Mouse (Mus musculus) bone marrow macrophage, adult 2 months (primary cell): ENCODE data around the gene Morn1. TPM values are rescaled to one million over a fixed set of nuclear protein-coding genes. Genes with fewer than 3 reads are reported as not detected.

Experiments
- H3K27ac ChIP-seq: 2 replicates; pipeline ENCODE4 v1.5.1; 2012; ENCODE audit warnings: low read depth, low read length; ENCODE audit not compliant: insufficient read depth
- H3K4me1 ChIP-seq: 2 replicates; pipeline ENCODE4 v1.6.1; 2012; ENCODE audit warnings: low read length; ENCODE audit not compliant: control insufficient read depth, insufficient read depth
- H3K4me3 ChIP-seq: 2 replicates; pipeline ENCODE4 v1.5.1; 2012; ENCODE audit warnings: mild to moderate bottlenecking, low read length, moderate library complexity; ENCODE audit not compliant: insufficient read depth
- CTCF ChIP-seq: IDR thresholded peaks from 2 replicates; pipeline ENCODE4 v1.5.1; 2012; ENCODE audit warnings: low read depth, mild to moderate bottlenecking, low read length, moderate library complexity
- POLR2A ChIP-seq: IDR thresholded peaks from 2 replicates; pipeline ENCODE4 v1.6.1; 2012; ENCODE audit warnings: mild to moderate bottlenecking, low read depth, low read length, borderline replicate concordance
- polyA plus RNA-seq: library from polyadenylated mRNA; stranded (reverse); fragments of >200 nt; gene quantifications from 2 replicates; pipeline ENCODE4 v1.2.4, GENCODE M21; 2012; ENCODE audit not compliant: missing spikeins, insufficient read depth, insufficient read length

Morn1 gene
- polyA plus RNA-seq, result 2.5 and 4.5 TPM in 2 replicates

DNA sequence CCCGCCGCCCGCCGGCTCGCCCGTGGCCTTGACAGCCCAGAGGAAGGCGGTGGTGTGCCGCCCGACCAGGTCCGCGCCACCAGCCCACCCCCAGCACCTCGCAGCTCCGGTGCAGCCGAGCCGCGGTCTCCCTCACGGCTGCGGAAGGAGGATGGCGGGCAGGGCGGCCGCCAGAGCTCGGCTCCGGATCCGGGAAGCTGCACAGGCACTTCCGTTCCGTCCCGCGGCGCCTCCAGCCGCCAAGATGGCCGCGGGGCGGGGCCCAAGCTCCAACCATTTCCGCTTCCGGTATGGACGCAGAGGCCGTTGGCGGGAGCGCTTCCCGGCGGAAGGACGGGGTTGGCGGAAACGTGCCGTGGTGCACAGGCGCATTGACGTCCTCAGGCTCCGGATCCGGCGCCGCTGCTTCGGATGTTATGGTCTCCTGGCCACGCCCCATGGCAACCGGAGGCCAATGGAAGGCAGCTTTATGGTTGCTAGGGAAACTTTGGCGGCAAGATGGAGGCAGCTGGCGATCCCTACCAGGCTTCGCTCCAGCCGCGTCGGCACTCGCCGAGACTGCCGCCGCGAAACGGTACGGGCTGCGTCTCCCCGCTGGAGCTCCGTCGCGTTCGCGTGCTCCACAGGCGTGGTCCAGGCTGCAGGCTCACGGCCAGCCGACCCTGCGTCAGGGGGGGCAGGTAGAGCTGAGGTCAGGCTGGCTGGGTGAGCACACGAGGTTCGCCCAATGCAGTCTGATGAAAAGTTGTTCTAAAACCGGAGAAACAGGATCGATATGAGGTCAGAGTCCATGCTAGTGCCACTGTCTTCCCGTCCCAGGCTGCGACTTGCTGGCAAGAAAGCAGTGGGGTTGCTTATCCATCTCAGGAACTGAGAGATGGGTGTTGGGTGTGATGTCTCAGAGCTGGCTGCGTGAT, at the start of gene Morn1, which contains the start of gene Rer1:
TSS of gene Morn1 (plus strand) at position 470 of the 917 bp plus-strand sequence.
TSS of gene Rer1 (minus strand) at position 275 of the 917 bp plus-strand sequence.
- H3K27ac ChIP-seq, result peak within 1 kb of the TSS; percentile 59
- peaks cover 25% of the 10 kb centered on the region for H3K4me1 ChIP-seq
- TF ChIP-seq POLR2A (no peak), CTCF (no peak)
- peak within 1 kb of the TSS; percentile 96 for H3K4me3 ChIP-seq

DNA sequence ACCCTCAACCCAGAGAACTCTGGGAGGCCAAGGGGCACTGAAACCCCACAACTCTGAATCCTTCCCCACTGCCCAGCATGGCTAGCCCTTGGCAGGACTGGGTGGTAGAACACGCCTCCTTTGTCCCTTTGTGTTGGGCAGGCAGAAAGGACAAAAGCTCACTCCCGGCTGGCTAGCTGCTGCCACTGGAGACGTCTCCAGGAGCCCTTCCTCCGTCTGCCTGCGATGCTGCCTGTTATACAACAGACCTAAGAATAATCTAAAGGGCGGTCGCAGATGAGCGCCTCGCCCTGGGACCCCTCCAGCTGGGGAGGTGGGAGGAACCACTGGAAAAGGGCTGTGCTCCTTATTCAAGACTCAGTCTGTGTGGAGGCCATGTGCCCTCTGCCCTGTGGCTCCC, 46.2 kb upstream of the Morn1 start:
- no peak for TF ChIP-seq CTCF
- no peak for TF ChIP-seq POLR2A
- Histone ChIP-seq H3K4me1 (no peaks in the 10 kb centered on the region), H3K4me3 (no peak overlapping the region), H3K27ac (no peak overlapping the region)

- H3K27ac ChIP-seq, result no peak overlapping the region
- TF ChIP-seq CTCF, result no peak
- no peak for TF ChIP-seq POLR2A
- H3K4me1 ChIP-seq, result no peaks in the 10 kb centered on the region
- no peak overlapping the region for H3K4me3 ChIP-seq
These were observed 45.7 kb upstream of the Morn1 start for GRCm38 (mm10) chr4:155040696-155041095.

GRCm38 (mm10) chr4:155042606-155043288, 43.6 kb upstream of the Morn1 start:
- TF ChIP-seq POLR2A (no peak), CTCF (no peak)
- Histone ChIP-seq H3K27ac (no peak overlapping the region), H3K4me1 (no peaks in the 10 kb centered on the region), H3K4me3 (no peak overlapping the region)

DNA sequence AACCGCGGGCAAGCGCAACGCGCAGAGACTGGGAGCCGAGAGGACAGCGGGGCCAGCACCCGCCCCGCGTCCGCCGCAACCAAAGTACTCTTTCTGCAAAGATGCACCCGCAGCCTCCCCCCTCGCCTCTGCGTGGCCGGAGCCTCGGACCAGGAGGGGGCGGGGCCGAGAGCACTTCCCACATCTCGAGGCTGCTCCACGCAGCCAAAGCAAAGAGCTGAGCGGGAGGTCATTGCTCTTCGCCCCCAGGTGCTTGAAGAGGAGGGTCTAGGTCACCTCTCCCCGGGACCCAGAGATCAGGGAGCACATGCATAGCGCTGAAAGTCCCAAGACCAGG, 43.1 kb upstream of the Morn1 start:
- no peak for TF ChIP-seq POLR2A
- no peak for TF ChIP-seq CTCF
- H3K4me1 ChIP-seq, result no peaks in the 10 kb centered on the region
- no peak overlapping the region for H3K27ac ChIP-seq
- H3K4me3 ChIP-seq, result no peak overlapping the region

DNA sequence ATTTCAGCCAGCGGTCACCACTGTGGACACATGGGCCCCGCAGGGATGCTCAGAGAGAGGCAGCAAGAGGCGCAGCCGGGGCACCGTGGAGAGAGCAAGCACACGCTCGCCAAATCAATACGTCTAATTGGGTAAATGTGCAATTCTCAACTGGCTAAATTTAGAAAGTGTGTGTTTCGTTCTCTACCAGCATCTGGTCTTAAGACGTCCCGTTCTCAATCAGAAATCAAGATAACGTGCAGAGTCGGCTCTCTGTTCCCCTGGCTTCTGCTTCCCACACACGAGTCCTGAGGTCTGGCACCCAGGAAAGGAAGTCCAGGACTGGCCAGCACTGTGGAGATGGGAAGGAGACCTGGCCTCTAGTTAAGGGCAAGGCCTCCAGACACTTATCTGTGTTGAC, 39.7 kb upstream of the Morn1 start:
- H3K4me3 ChIP-seq, result no peak overlapping the region
- no peak for TF ChIP-seq CTCF
- TF ChIP-seq POLR2A, result no peak
- H3K27ac ChIP-seq, result no peak overlapping the region

DNA sequence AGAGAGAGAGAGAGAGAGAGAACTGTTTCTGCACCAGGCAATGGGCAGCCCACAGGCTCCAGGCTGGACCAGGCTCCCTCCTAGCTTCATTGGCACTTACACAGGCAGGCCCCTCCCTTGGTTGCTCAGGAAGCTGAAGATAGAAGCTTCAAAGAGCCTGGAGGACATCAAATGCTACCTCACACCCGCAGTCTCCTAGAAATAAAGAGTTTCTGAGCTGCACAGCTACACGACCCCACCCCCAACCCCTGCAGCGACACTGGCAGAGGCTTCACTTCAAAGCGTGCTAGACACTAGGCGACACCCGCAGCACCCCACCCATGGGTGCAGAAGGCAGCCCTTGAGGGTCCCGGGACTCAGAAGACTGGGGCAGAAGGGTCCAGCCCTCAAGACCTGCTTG, 36.3 kb upstream of the Morn1 start:
- TF ChIP-seq CTCF (no peak), POLR2A (no peak)
- Histone ChIP-seq H3K4me1 (peaks cover 8% of the 10 kb centered on the region), H3K27ac (no peak overlapping the region), H3K4me3 (no peak overlapping the region)

More for the DNA sequence above, 39.7 kb upstream of the Morn1 start:
- H3K4me1 ChIP-seq, result no peaks in the 10 kb centered on the region

DNA sequence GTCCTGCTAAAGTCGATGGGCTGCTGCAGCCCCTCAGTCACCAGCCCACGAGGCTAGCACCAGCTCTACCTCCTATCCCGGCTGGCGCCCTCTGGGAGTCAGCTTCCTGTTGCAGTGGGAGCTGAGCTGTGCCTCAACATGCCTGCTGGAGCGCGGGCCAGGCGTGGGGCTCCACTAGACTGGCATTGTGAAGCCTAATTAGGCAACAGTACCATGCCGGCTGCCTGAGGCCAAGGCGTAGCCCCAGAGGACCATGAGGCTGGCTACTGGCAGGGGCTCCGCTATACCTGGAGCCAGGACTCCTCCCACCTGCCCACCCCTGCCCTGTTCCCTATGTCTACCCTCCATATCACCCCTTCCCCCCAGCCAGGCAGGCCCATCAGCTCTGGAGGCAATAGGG, 29.7 kb upstream of the Morn1 start, which contains the start of gene Plch2:
TSS of gene Plch2 (minus strand) at position 61 of the 400 bp plus-strand sequence.
- no peak for TF ChIP-seq CTCF
- TF ChIP-seq POLR2A, result no peak
- no peak within 1 kb of the TSS for H3K4me3 ChIP-seq
- peaks cover 8% of the 10 kb centered on the region for H3K4me1 ChIP-seq
- no peak within 1 kb of the TSS for H3K27ac ChIP-seq

GRCm38 (mm10) chr4:155058325-155058724, 28.1 kb upstream of the Morn1 start:
- Histone ChIP-seq H3K4me3 (no peak overlapping the region), H3K27ac (no peak overlapping the region), H3K4me1 (peaks cover 8% of the 10 kb centered on the region)
- TF ChIP-seq POLR2A, result no peak
- no peak for TF ChIP-seq CTCF

DNA sequence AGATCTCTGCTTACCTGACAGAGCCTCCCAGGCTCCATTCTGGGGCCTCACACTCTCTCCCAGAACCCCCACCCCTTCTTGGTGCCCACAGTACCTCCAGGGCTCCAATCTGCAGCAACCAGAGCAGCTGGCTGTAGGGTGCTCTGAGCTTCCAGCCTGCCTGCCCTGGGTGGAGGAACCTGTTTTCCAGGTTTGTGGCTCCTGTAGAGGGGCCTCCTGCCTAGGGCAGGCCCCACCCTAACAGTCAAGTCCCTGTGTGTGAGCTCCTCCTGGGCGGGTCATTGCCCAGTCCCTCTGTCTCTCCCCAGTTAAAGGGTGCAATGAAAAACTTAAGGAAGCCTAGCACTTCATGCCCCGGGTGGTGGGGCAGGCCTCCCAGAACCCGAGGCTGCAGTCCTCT, 22.5 kb upstream of the Morn1 start:
- H3K4me1 ChIP-seq, result peaks cover 11% of the 10 kb centered on the region
- TF ChIP-seq CTCF (no peak), POLR2A (no peak)
- H3K4me3 ChIP-seq, result no peak overlapping the region
- H3K27ac ChIP-seq, result no peak overlapping the region
